Mouse (Mus musculus) forebrain, embryonic 14.5 days (tissue): Measurements from ENCODE around the gene Kif27. TPM values are rescaled to one million over a fixed set of nuclear protein-coding genes. Genes with fewer than 3 reads are reported as not detected.
"Not testable (repeated sequence)": the region's sequence is repeated elsewhere in the genome, so short reads cannot be mapped to it uniquely, and the experiment has no call there.

Source experiments
- ATAC-seq: fragments of 200-750 bp; cut with Nextera tagmentation; 2 replicates; pipeline ENCODE4 v1.8.0; 2017; ENCODE audit warnings: mild to moderate bottlenecking, moderate library complexity
- DNase-seq: peaks from one replicate; pipeline ENCODE4 v3.0.0-alpha.2; 2015; ENCODE audit warnings: low spot score
- H3K27ac ChIP-seq: fragments of 300-500 bp; sonication (generic); 2 replicates; pipeline ENCODE4 v1.5.1; 2014; ENCODE audit warnings: low read depth, mild to moderate bottlenecking, control low read depth, low read length, moderate library complexity
- H3K27me3 ChIP-seq: fragments of 300-500 bp; sonication (generic); replicated peaks from 2 replicates; pipeline ENCODE4 v1.6.1; 2014; ENCODE audit warnings: low read length, control low read depth, mixed read lengths; ENCODE audit not compliant: control insufficient read depth, insufficient read depth
- H3K36me3 ChIP-seq: fragments of 300-500 bp; sonication (generic); 2 replicates; pipeline ENCODE4 v1.6.1; 2014; ENCODE audit warnings: low read length, control low read depth; ENCODE audit not compliant: control insufficient read depth, insufficient read depth
- H3K4me1 ChIP-seq: fragments of 300-500 bp; sonication (generic); 2 replicates; pipeline ENCODE4 v1.6.1; 2014; ENCODE audit warnings: antibody characterized with exemption, low read length, control low read depth; ENCODE audit not compliant: control insufficient read depth, insufficient read depth
- H3K4me2 ChIP-seq: fragments of 300-500 bp; sonication (generic); 2 replicates; pipeline ENCODE4 v1.6.1; 2014; ENCODE audit warnings: mild to moderate bottlenecking, control low read depth, low read length
- H3K4me3 ChIP-seq: fragments of 300-500 bp; sonication (generic); 2 replicates; pipeline ENCODE4 v1.5.1; 2014; ENCODE audit warnings: low read depth, low read length, control low read depth
- H3K9ac ChIP-seq: fragments of 300-500 bp; sonication (generic); 2 replicates; pipeline ENCODE4 v1.6.1; 2014; ENCODE audit warnings: mild to moderate bottlenecking, low read length, control low read depth, moderate library complexity
- H3K9me3 ChIP-seq: fragments of 300-500 bp; sonication (generic); replicated peaks from 2 replicates; pipeline ENCODE4 v1.6.1; 2016; ENCODE audit warnings: low read length, control low read depth, mixed read lengths; ENCODE audit not compliant: control insufficient read depth
- WGBS: fragments of 180-500 bp; shearing (Covaris S2); extraction: QIAGEN DNeasy Blood & Tissue Kit; methylation state at CpG from one replicate; pipeline ENCODE4 v1.1.7; 2014; 5-methylcytosine and 5-hydroxymethylcytosine counted together
- polyA plus RNA-seq: library from polyadenylated mRNA; unstranded; fragments of >200 nt; fragmentation: Nextera tagmentation; extraction: Ambion mirVana; gene quantifications from 2 replicates; pipeline ENCODE4 v1.2.1, GENCODE M21; 2014

The Kif27 gene
- polyA plus RNA-seq, 1 experiment from 2014 or later: 1.2 TPM

DNA sequence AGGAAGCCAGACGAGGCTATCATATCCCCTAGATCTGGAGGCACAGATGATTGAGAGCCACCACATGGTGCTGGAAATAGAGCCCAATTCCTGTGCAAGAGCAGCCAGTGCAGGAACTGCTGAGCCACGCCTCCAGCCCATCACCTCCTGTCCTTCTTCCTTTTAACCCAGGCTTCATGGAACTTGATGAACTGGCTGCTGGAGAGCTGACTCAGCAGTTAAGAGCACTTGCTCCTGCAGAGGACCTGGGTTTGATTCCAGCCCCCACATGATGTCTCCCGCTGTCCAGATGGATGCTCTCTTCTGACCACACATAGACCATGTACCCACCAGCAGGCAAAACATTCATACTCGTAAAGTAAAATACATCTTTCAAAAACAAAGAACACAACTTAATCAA lies 9.9 kb upstream of the Kif27 start:
- Histone ChIP-seq H3K4me2 (no peak overlapping the region), H3K27ac (no peak overlapping the region), H3K4me3 (no peak overlapping the region), H3K9ac (no peak overlapping the region), H3K9me3 (no peaks in the 10 kb centered on the region), H3K27me3 (no peaks in the 10 kb centered on the region), H3K4me1 (no peaks in the 10 kb centered on the region), H3K36me3 (no peaks in the 10 kb centered on the region)
- 83% methylated on average over 4 of the region's 4 CpGs for WGBS
- DNase-seq (no peak), ATAC-seq (no peak)

DNA sequence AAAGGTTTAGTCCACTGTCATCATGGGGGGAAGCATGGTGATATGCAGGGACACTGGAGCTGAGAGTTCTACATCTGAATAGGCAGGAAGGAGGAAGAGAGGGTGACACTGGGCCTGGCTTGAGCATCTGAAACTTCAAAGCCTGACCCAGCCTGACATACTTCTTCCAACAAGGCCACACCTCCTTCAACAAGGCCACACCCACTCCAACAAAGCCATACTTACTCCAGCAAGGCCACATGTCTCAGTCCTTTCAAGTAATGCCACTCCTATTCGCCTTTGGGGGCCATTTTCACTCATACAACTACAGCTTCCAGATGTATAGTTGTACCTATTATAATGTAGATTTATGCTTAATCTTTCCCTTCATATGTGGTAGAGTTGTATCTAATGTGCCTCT lies 8.7 kb upstream of the Kif27 start:
- Histone ChIP-seq H3K36me3 (no peaks in the 10 kb centered on the region), H3K27ac (no peak overlapping the region), H3K27me3 (no peaks in the 10 kb centered on the region), H3K4me1 (no peaks in the 10 kb centered on the region), H3K4me3 (no peak overlapping the region), H3K9ac (no peak overlapping the region), H3K9me3 (no peaks in the 10 kb centered on the region), H3K4me2 (no peak overlapping the region)
- no peak for ATAC-seq
- no peak for DNase-seq
- WGBS: 76% methylated on average over 1 of the region's 1 CpGs

DNA sequence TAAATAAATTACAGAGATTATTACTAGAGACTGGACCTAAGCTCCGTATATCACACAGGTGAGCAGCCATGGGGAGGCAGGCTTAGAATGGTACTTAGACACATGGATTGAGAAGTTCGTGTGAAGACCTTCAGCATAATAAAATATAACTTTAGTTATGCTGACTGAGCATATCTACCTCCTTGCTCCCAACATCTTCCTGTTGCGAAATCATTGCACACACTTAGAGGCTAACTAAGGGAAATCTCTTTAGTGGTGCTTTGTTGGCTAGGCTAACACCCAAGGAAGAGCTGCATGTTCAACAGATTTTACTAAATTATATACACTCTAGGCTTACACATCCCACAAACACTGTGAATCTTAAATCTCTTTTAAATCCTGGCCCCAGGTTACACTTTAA lies 7.5 kb upstream of the Kif27 start:
- Histone ChIP-seq H3K27ac (no peak overlapping the region), H3K36me3 (no peaks in the 10 kb centered on the region), H3K4me3 (no peak overlapping the region), H3K9ac (no peak overlapping the region), H3K9me3 (no peaks in the 10 kb centered on the region), H3K27me3 (no peaks in the 10 kb centered on the region), H3K4me1 (no peaks in the 10 kb centered on the region), H3K4me2 (no peak overlapping the region)
- ATAC-seq (no peak), DNase-seq (no peak)
- 91% methylated on average over 3 of the region's 3 CpGs for WGBS

DNA sequence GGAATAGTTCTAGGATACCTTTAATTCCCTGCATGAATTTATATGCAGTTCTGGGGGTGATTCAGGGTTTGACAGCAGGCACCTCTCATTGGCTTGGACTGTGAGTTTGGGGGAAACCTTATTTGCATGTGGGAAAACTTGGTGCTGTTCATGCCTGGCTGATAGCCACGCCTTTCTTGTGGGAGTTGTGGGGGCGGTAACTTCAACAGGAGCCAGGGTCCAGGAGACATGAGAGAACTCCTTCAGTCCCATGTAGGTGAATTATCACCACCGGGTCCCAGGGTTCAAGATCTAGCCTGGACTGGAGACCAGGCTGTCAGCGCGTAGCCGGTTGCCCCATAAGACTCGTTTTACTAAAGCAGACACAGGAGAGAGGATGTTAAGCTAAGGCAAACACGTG lies 6.3 kb upstream of the Kif27 start:
- H3K27ac ChIP-seq, ATAC-seq, H3K4me3 ChIP-seq, DNase-seq, H3K9ac ChIP-seq, H3K27me3 ChIP-seq, H3K4me2 ChIP-seq, H3K9me3 ChIP-seq, H3K4me1 ChIP-seq, H3K36me3 ChIP-seq: not testable (repeated sequence)
- 83% methylated on average over 8 of the region's 8 CpGs for WGBS

- WGBS: 80% methylated on average over 8 of the region's 8 CpGs
- Histone ChIP-seq H3K9ac (no peak overlapping the region), H3K36me3 (no peaks in the 10 kb centered on the region), H3K9me3 (no peaks in the 10 kb centered on the region), H3K27ac (no peak overlapping the region), H3K4me3 (no peak overlapping the region), H3K27me3 (no peaks in the 10 kb centered on the region), H3K4me2 (no peak overlapping the region), H3K4me1 (no peaks in the 10 kb centered on the region)
- ATAC-seq (no peak), DNase-seq (no peak)
Observed at GRCm38 (mm10) chr13:58364353-58365175, 5.6 kb upstream of the Kif27 start.

GRCm38 (mm10) chr13:58359304-58359653 lies 357 bp upstream of the Kif27 start:
- Histone ChIP-seq H3K9me3 (no peaks in the 10 kb centered on the region), H3K27ac (no peak overlapping the region), H3K4me3 (peak overlapping the region; percentile 65), H3K9ac (peak overlapping the region; percentile 71; the same call in 1 of the 2 replicates), H3K4me1 (no peaks in the 10 kb centered on the region), H3K36me3 (no peaks in the 10 kb centered on the region), H3K4me2 (peak overlapping the region; percentile 87), H3K27me3 (no peaks in the 10 kb centered on the region)
- DNase-seq (no peak), ATAC-seq (peak; percentile 78; the same call in 1 of the 2 replicates)
- WGBS: 2% methylated on average over 7 of the region's 7 CpGs

DNA sequence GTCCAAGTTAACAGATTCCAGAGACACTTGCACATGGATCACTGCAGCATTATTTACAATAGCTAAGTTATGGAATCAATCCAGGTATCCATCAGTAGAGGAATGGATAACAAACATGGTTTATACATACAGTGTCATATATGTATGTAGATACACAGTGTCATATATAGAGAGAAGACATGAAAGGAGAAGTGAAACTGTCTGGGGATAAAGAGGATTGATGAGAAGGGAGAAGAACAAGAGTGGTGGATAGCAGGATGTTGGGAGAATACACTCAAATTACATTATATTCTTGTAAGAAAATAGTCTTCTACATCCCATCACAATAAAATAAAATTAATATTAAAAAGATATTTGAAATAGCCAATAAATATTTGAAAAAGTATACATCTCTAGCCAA lies 5.9 kb downstream of the Kif27 start:
- ATAC-seq: no peak

GRCm38 (mm10) chr13:58350606-58351005 lies 8.3 kb downstream of the Kif27 start:
- no peak for DNase-seq
- no peak overlapping the region for H3K4me3 ChIP-seq
- no peaks in the 10 kb centered on the region for H3K4me1 ChIP-seq
- H3K27ac ChIP-seq: no peak overlapping the region
- 78% methylated on average over 4 of the region's 4 CpGs for WGBS
- H3K4me2 ChIP-seq: no peak overlapping the region
- no peaks in the 10 kb centered on the region for H3K36me3 ChIP-seq
- no peaks in the 10 kb centered on the region for H3K9me3 ChIP-seq
- H3K9ac ChIP-seq: no peak overlapping the region
- ATAC-seq: no peak
- H3K27me3 ChIP-seq: no peaks in the 10 kb centered on the region

More for the DNA sequence above, 5.9 kb downstream of the Kif27 start:
- no peaks in the 10 kb centered on the region for H3K36me3 ChIP-seq
- H3K4me2 ChIP-seq: no peak overlapping the region
- no peak overlapping the region for H3K27ac ChIP-seq
- DNase-seq: no peak
- no peaks in the 10 kb centered on the region for H3K27me3 ChIP-seq
- H3K9me3 ChIP-seq: no peaks in the 10 kb centered on the region
- no peaks in the 10 kb centered on the region for H3K4me1 ChIP-seq
- no peak overlapping the region for H3K9ac ChIP-seq
- no peak overlapping the region for H3K4me3 ChIP-seq

GRCm38 (mm10) chr13:58344505-58344904 lies 14.4 kb downstream of the Kif27 start:
- Histone ChIP-seq H3K36me3 (no peaks in the 10 kb centered on the region), H3K9ac (no peak overlapping the region), H3K27me3 (no peaks in the 10 kb centered on the region), H3K4me3 (no peak overlapping the region), H3K4me2 (no peak overlapping the region), H3K4me1 (no peaks in the 10 kb centered on the region), H3K27ac (no peak overlapping the region), H3K9me3 (no peaks in the 10 kb centered on the region)
- DNase-seq (no peak), ATAC-seq (no peak)
- 80% methylated on average over 9 of the region's 9 CpGs for WGBS
